Mouse (Mus musculus): ENCODE results near the gene Ppp1r3g. TPM values are rescaled to one million over a fixed set of nuclear protein-coding genes. Genes with fewer than 3 reads are reported as not detected.

The Ppp1r3g gene
- polyA plus RNA-seq (2012; rRNA removed; ENCODE audit: low replicate concordance), result 0.08 TPM in 1 of 2 replicates, not detected in the other

DNA sequence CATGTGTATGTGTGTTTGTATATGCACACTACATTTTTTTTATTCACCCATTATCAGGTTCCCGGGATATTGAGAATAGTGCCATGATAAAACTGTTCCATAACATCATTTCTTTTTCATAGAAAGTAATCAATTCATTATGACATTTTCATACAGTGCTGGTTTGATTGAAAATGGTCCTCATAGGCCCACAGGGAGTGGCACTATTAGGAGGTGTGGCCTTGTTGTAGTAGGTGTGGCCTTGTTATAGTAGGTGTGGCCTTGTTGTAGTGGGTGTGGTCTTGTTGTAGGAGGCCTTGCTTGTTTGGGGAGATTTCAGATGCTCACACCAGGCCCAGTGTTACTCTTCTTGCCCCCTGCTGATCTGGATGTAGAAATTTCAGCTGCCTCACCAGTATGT, at the start of gene Ppp1r3g:
TSS of gene Ppp1r3g (plus strand) at position 301 of the 400 bp plus-strand sequence.

Other genes starting within 250 kb of the Ppp1r3g start
- gene Rpp40, start 52.5 kb upstream of the Ppp1r3g start, polyA plus RNA-seq (2012; rRNA removed; ENCODE audit: low replicate concordance), result 6.7 and 9.5 TPM in 2 replicates
- gene Fars2, start 158.6 kb downstream of the Ppp1r3g start, polyA plus RNA-seq (2012; rRNA removed; ENCODE audit: low replicate concordance), result 56.0 and 59.1 TPM in 2 replicates
- gene Lyrm4, start 158.7 kb downstream of the Ppp1r3g start, polyA plus RNA-seq (2012; rRNA removed; ENCODE audit: low replicate concordance), result 4.4 and 6.4 TPM in 2 replicates

All from subcutaneous adipose tissue, adult 2 months (tissue).